Mouse (Mus musculus): ENCODE measurements at regions not wholly inside any gene's neighbourhood (a gene's known extent, or its start where the extent isn't known, plus 50 kb on each side); places are given as distances from the start of the nearest gene placed in this dataset.
A peak's percentile ranks its signal among the peaks of the same experiment; 100 is the strongest.
"Not testable (repeated sequence)": the region's sequence is repeated elsewhere in the genome, so short reads cannot be mapped to it uniquely, and the experiment has no call there.

DNA sequence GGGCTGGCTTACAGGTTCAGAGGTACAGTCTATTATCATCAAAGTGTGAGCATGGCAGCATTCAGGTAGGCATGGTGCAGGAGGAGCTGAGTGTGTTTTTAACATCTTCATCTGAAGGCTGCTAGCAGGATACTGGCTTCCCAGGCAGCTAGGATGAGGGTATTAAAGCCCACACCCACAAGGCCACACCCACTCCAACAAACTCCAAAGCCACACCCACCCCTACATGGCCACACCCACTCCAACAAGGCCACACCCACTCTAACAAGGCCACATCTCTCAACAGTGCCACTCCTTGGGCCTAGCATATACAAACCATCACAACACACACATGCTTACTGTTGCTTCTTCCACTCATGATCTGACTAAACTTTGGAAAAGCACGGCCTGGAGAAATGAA, 172.5 kb downstream of the Msrb3 start:
- DNase-seq (ENCODE audit: low spot score in 2 of 2), result no peak

DNA sequence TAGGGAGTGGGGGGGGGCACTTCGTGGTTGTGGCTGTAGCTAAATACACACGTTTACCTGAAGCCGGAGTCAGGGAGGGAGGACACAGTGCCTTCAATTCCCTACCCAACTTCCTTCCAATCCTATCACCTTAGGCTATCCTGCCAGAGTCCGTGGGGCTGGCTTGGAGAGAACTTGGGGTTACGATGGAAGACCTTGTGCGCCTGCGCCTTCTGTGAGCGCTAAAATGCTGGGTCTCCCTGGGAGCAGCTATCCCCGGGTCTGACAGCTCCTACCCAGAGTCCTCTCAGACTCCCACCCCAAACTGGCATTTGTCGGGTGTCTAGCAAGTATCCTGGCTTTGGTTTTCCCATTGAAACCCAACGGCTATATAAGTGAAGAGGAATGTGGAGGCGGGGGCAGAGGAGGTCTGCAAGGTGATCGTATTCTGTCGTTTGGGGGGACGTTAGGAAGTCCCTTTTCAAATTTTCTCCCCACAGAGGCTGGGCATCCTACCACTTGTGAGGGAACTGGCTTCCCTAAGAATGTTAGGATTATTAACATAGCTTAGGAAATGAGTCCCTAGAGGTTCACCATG, 176.9 kb downstream of the Msrb3 start:
- DNase-seq (ENCODE audit: low spot score in 2 of 2), result no peak

DNA sequence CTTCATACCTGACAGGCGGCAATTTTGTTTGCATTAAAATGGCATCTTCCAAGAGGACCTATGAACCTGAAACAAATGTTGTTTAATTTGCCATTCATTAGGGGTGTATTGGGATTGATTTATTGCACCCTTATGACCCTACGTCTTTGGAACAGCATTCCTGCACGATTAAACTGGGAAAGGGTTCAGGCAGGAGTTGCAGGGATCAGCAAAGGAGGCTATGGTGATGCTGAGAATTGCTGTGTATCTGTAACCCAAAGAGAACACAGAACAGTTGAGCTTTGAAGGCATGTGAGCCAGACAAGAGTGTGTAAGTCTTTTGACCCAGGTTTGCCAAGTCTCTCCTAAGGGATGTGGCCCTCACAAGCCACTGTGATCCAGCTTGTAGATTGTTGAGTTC, 177.9 kb downstream of the Msrb3 start:
- no peak for DNase-seq (ENCODE audit: low spot score in 2 of 2)

DNA sequence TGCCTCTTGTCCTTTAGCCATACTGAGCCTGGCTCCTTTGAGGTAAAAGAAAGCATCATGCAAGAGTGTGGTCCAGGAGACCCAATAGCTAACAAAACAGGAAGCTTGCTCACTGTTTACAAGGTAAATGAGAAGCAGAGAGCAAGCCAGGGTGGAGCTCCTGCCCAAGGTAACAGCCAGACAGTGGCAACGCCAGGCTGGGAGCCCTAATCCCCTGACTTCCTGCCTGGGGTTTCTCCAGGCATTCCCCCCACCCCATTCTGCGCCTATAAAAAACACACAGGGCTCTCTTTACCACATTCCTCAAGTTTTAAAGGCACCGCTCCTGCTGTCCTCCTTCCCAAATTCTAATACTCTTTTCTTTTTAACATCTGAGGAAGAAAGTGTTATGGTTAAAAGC, 178.8 kb downstream of the Msrb3 start:
- DNase-seq (ENCODE audit: low spot score in 2 of 2), result no peak

DNA sequence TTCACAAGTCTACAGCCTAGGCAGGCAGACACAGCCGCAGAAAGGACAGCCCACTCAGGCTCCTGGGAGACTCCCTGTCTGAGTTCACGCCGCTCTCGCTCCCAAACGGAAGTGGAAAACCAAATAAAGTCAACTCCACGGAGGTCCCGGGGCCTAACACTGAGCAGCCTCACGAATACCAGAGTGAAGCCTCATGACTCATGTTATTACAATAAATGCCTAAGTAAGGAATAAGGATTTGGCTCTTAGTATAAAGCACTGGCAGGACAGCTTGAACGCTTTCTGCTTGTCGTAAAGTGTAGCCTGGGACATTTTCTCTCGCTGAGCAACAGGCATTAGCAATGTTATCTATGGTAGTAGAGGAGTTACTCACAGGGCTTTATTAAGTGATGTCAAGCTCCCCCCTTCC, 181.7 kb downstream of the Msrb3 start:
- peak; percentile 17 to 28 for DNase-seq (ENCODE audit: low spot score in 2 of 2)

GRCm38 (mm10) chr10:120716391-120716790, 182.5 kb downstream of the Msrb3 start:
- no peak for DNase-seq (ENCODE audit: low spot score in 2 of 2)

- DNase-seq (ENCODE audit: low spot score in 2 of 2), result no peak
Observed at GRCm38 (mm10) chr10:120707771-120708750, 190.8 kb downstream of the Msrb3 start.

GRCm38 (mm10) chr10:120706684-120707290, 192.1 kb downstream of the Msrb3 start:
- DNase-seq (ENCODE audit: low spot score in 2 of 2), result no peak

- DNase-seq (ENCODE audit: low spot score in 2 of 2), result peak; percentile 73 to 76
Observed at GRCm38 (mm10) chr10:120701833-120702232, 197.1 kb downstream of the Msrb3 start.

DNA sequence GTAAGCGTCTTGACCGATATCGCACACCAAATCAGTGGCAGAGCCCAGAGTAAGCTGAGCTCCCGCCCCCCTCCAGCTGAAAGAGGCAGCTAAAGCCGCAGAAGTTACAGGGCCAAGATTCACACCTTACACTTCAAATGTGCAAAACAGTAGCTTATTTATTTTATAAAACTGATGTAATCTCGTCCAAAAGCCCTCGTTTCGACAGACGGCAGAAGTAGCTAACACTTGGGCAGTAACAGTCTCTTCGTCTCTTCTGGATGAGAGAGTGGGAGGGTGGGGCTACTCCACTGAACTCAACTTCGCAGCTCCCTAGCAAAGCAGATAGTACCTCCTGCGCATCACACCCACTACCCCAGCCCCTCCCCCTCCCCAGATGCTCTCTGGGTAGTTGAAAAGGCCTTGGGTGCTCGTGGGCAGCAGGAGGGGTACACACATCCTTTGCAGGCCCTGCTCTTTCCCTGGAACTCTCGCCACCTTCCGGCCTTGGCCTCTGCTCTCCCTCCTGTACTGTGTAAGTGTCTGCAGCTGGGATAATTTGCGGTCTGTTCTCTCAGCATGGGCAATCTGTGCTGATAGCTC, 201.5 kb downstream of the Msrb3 start:
- DNase-seq (ENCODE audit: low spot score in 2 of 2), result no peak

DNA sequence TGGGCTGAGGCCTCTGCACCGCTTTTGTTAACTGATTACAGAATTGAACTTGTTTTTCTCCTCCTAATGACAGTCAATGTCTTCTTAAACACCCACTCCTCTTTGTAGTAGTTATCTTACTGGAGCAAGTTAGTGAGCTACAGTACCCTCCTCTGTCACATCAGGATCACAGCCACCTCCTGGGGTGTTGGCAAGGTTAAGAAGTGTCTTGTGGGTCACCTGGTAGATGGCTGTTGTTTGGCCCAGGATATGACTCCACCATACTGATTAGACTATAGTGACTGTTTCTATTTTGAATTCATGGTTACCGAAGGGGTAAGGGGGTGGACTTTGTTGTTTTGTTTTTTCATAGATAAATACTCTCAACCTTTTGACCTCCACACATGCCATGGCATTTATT, 202.4 kb downstream of the Msrb3 start:
- no peak for DNase-seq (ENCODE audit: low spot score in 2 of 2)

DNA sequence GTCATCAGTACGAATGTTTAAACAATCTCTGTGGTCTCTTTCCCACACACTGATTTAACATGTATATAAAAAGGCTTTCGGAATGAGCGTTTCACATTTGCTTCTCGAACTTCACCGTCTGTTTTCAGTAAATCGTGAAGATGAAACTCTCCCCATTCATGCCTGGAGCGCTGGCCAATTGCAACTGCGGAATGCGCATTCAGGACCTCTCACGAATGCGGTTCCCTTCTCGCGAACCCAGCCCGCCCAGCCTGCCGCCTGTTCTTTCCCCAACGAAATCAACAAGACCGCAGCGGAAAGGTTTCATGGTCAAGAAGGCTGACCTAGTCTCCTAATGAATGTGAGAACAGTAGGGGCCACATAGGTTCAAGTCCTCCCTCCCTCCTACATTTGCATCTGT, 204.4 kb downstream of the Msrb3 start:
- no peak for DNase-seq (ENCODE audit: low spot score in 2 of 2)

- no peak for DNase-seq (ENCODE audit: low spot score in 2 of 2)
Observed at GRCm38 (mm10) chr10:120691451-120691850, 207.4 kb downstream of the Msrb3 start.

GRCm38 (mm10) chr10:120686123-120686522, 209.9 kb upstream of the Hmga2 start:
- no peak for DNase-seq (ENCODE audit: low spot score in 2 of 2)

- DNase-seq (ENCODE audit: low spot score in 2 of 2), result no peak
Observed at GRCm38 (mm10) chr10:120682021-120682420, 205.8 kb upstream of the Hmga2 start.

- DNase-seq (ENCODE audit: low spot score in 2 of 2), result no peak
Observed at GRCm38 (mm10) chr10:120679982-120680381, 203.7 kb upstream of the Hmga2 start.

GRCm38 (mm10) chr10:120678277-120678676, 202.0 kb upstream of the Hmga2 start:
- DNase-seq (ENCODE audit: low spot score in 2 of 2), result no peak

- DNase-seq (ENCODE audit: low spot score in 2 of 2), result no peak
Observed at GRCm38 (mm10) chr10:120675369-120675768, 199.1 kb upstream of the Hmga2 start.

- no peak for DNase-seq (ENCODE audit: low spot score in 2 of 2)
Observed at GRCm38 (mm10) chr10:120674321-120675045, 198.2 kb upstream of the Hmga2 start.

DNA sequence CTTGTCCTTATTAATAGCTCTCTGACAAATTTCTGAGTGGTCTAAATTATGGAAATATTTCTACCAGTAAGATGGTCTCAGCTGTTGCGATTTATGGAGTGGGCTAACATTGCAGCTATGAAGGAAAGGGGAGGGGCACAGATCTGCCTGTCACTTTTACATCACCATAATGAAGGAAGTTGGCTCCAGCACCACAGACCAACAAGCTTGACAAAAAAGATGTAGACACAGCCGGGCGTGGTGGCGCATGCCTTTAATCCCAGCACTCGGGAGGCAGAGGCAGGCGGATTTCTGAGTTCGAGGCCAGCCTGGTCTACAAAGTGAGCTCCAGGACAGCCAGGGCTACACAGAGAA, 191.4 kb upstream of the Hmga2 start:
- DNase-seq (ENCODE audit: low spot score in 2 of 2), result not testable (repeated sequence)

DNA sequence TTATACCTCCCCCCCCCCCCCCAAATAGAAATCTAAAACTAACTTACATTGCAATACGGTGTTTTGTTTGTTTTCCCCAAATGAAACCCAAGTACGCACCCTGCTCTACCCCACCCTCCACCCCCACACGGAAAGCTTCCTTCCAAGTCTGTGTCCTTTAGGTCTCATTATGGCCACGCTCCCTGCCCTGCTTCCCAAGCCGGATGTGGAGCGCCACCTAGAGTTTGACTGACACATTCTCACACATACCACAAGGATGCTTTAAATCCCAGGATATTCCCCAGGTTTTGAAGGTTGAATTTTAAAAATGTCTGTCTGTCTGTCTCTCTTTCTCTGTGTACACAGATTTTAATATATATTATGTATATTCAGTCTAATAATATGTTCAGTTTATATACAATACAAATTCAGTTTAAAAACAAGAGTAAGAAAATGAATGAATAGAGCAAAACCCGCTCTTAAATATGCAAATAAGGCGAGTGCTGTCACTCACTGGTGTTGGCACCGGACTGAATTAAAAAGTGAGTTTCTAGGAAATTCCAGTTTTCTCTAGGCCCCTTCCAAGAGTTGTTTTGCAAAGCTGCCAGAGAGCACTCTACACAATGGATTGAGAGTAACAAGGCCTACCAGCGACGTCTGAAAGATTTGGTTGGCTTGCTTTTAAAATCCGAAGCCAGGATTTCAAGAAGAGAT, 190.9 kb upstream of the Hmga2 start:
- peak; percentile 29 to 51 for DNase-seq (ENCODE audit: low spot score in 2 of 2)
